Mouse (Mus musculus) granulocyte monocyte progenitor cell, adult 5-6 weeks (primary cell): Measurements from ENCODE around the gene Zbtb38. TPM values are rescaled to one million over a fixed set of nuclear protein-coding genes. Genes with fewer than 3 reads are reported as not detected.

Experiments
- ATAC-seq: replicated peaks from 2 replicates; pipeline ENCODE4 v1.8.0; 2016; ENCODE audit warnings: mild to moderate bottlenecking, moderate TSS enrichment, inconsistent platforms; ENCODE audit not compliant: poor library complexity, severe bottlenecking
- total RNA-seq, 2 experiments: library from RNA; stranded (forward) in 1 of 2; stranded (reverse) in 1 of 2; fragments of 200-712, 200-1000 nt in 1 of 2; fragments of >200 nt in 1 of 2; fragmentation: Nextera tagmentation in 1 of 2; gene quantifications; 2 replicates each; pipeline ENCODE4 v1.2.3; 2014 to 2017

Zbtb38 gene
- total RNA-seq, 2 experiments from 2014 or later = 15.9 to 29.0 TPM

- ATAC-seq = peak; percentile 86
Observed at GRCm38 (mm10) chr9:96650807-96651206, 101.8 kb downstream of the Zbtb38 start.

DNA sequence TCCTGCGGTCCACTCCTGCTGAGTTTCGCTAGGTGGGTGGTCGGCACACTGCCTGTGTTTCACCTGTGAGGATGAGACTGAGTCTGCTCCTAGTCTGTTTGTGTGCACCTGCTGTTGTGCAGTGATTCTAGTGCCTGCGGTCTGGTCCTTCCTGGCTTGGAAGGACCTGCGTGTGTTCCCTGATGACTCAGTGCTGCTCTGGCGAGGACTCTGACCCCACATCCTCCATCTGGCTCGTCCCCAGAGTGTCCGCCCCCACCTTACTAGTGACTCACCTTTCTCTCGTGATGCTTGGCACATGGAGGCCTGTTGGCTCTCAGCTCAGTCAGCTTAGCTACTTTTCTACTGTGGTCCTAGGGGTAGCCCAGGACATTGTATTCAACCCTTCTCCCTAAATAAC, 102.7 kb downstream of the Zbtb38 start:
- peak; percentile 75 for ATAC-seq

DNA sequence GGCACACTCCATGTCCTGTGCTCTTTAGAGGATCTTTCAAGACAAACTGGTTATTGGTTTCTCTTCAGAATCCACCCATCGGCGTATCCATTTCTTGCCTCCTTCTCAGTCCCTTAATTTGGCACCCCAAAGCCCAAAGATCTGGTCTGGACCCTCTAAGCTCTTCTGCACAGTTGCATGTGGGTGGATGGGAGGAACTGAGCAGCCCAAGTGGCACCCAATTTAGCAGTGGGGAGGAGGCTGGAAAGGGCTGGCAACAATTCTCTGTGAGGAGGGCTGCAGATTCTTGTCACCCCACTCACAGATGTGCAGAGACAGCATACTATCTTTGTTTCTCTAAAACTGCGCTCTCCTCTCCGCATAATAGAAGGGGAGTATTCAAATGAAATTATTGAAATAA, 103.3 kb downstream of the Zbtb38 start:
- ATAC-seq = no peak

GRCm38 (mm10) chr9:96646668-96647295, 105.8 kb downstream of the Zbtb38 start:
- no peak for ATAC-seq

DNA sequence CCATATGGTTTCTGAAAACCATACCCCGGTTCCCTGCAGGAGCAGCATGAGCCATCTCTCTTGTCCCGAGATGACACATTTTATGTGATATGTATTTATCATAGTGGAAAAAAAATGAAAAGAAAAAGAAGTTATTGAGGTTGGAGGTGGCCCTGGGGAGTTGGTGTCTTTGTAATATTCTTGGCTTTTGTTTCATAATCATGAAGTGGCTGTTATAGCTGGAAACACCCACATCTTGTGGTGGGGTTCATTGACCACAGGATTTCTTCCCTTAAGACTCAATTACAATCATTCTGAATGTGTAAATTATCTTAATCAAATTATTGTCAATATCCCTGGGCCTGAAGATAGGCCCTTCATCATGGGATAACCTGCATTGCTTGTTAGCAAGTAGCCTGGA, 107.8 kb downstream of the Zbtb38 start:
- ATAC-seq = peak; percentile 75

DNA sequence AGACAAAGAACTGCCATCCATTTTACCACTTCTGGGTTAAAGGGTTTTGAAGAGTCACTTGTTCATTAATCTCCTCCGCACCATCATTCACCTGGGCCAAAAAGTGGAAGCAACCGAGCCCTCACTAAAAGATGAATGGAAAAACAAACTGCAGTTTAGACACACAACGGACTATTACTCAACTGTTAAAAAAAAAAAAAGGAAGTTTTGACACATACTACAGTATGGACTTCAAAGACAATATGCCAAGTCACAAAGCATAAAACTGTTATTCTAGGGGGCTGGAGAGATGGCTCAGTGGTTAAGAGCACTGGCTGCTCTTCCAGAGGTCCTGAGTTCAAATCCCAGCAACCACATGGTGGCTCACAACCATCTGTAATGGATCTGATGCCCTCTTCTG, 108.6 kb downstream of the Zbtb38 start:
- ATAC-seq = peak; percentile 68

- ATAC-seq = no peak
Observed at GRCm38 (mm10) chr9:96639451-96639850, 113.2 kb downstream of the Zbtb38 start.

DNA sequence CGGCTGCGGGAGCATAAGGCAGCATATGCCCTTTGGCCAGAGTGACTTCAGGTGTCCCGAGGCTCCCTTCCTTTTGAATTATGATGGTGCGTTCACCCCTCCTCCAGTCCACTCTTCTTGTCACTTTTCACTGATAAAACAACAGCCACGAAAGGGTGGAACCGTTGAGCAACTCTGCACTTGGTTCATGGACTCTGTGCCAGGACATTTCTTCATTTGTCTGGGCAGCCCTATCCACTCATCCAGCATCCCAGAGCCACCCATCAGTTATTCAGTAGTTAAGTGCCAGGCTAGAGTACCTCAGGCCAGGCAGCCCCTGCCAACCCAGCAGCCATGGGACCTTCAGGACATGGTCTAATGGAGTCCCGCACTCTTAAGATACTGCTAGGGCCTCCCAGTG, 114.1 kb downstream of the Zbtb38 start:
- peak; percentile 17; the same call in 1 of the 2 replicates for ATAC-seq

- ATAC-seq = peak; percentile 62
Observed at GRCm38 (mm10) chr9:96637157-96637548, 115.5 kb downstream of the Zbtb38 start.

DNA sequence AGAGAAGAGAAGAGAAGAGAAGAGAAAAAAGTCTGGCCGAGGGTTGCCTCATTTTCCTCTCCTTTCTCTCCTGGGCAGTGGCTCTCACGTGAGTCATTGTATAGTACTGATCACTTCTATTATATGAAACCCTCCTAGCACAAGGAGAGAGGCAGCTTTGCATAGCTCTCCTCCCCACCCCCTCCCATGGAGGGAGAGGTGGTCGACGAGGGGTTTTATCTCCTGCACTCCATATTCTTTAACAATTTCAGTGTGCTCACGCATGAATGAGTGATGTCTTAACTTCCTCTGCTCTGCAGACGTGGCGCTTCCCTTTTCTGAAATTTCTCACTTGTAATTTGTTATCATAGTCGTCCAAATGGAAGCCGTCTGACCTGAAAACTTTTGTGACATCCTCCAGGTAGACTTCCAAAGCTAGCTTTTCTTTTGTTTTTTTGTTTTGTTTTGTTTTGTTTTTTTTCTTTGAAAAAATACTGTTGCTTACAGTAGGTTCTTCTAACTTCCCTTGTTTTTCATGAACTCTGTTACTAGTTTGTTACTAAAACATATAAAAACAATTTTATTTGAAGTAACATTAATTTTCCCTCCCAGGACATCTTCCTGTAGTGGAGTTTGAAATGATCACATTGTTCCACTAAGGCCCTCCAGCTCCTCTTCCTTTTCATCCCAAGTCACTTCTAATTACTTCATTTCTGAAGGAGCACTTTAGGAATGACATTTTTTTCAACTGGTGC, 116.0 kb downstream of the Zbtb38 start:
- ATAC-seq = peak; percentile 59

- no peak for ATAC-seq
Observed at GRCm38 (mm10) chr9:96635899-96636298, 116.7 kb downstream of the Zbtb38 start.

DNA sequence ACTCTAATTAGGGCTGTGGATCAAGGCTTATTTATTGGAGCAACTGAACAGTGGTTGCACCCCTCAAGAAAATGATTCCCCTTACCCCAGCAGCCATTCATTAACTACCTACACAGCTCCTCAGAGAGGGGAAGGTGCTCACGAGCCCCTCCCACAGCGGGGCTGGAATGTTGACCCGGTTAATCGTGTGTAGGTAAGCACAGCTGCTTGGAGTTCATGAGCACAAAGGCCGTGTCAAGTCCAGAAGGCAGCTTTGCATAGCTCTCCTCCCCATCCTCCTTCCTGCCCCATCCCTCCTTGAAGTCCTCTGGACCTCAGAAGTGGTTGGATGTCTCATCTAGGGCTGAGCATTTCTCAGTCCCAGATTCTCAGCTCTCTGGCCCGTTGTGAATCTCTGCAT, 117.5 kb downstream of the Zbtb38 start:
- ATAC-seq = no peak

DNA sequence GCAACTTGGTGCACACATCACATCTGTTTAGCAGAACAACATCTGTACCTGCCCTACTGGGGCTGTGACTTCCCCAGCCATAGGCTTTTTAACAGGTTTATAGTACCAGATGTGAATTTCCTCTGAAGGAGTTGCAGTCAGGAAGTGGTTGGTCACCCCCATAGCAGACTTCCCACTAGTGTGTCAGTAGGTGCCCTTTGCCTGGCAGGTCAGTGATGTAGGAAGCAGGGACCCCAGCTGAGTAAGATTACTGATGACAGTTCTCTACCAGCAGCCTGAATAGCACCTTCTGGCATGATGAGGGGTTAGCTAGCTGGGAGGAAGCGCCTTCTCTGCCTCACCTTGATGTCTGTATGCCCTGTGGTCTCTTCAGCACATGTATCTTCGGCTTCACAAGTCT, 118.9 kb downstream of the Zbtb38 start:
- peak; percentile 7; the same call in 1 of the 2 replicates for ATAC-seq

Other genes starting within 250 kb of the Zbtb38 start
- gene Gm28729, start 227.6 kb downstream of the Zbtb38 start, total RNA-seq (2014; fragmentation: Nextera tagmentation) = not detected in 2 replicates
- not detected in 2 replicates for gene Gm28729, start 227.6 kb downstream of the Zbtb38 start, total RNA-seq (2017)
- 16.3 and 18.3 TPM in 2 replicates for gene Rasa2, start 121.2 kb downstream of the Zbtb38 start, total RNA-seq (2014; fragmentation: Nextera tagmentation)
- 21.9 and 25.5 TPM in 2 replicates for gene Rasa2, start 121.2 kb downstream of the Zbtb38 start, total RNA-seq (2017)
- gene Pxylp1, start 139.8 kb upstream of the Zbtb38 start, total RNA-seq (2014; fragmentation: Nextera tagmentation) = 78.2 and 85.4 TPM in 2 replicates
- 60.4 and 80.7 TPM in 2 replicates for gene Pxylp1, start 139.8 kb upstream of the Zbtb38 start, total RNA-seq (2017)